Mouse (Mus musculus) stomach, postnatal 0 days (tissue): Measurements from ENCODE around the gene Mapk9.

Experiments used
- CTCF ChIP-seq: IDR thresholded peaks from 2 replicates; pipeline ENCODE4 v1.5.1; 2016; ENCODE audit warnings: antibody characterized with exemption, low read depth, mild to moderate bottlenecking, moderate library complexity
- EP300 ChIP-seq: optimal IDR thresholded peaks from 2 replicates; pipeline ENCODE3; 2016; ENCODE audit warnings: antibody characterized with exemption

DNA sequence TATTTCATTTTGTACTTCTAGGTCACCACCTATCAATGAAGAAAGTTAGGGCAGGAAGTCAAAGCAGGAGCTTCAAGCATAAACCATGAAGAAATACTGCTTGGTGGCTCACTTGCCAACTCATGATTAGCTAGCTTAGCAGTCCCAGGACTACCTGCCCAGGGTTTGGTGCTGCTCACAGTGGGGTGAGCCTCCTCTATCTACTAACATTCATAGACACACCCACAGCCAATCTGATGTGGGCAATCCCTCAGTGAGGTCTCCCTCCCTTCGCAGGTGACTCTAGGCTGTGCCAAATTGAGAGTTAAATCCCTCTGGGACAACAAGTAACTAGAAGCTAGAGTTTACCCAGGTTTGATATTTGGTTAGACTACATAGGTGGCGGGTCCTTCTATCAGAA is 24.2 kb upstream of the Mapk9 start:
- TF ChIP-seq CTCF (no peak), EP300 (no peak)
